ENCODE assay signal across 9 mouse cellular contexts in genomic region chr15:92526731-92527130, GRCm38 (mm10).
DNase-seq lines count a peak whose midpoint lies in the region; ATAC-seq and TF ChIP-seq lines count a peak whose summit lies in the region.
"Had no signal": no experiment of that assay in that cellular context is flagged by ENCODE, and none has a peak within 500 bp of the region (broad histone marks: within the 10 kb centered on the region; RNA-seq: fewer than 3 reads in every experiment).

No protein-coding gene starts in this region.

- H3K4me2 ChIP-seq in intestine, postnatal 0 days (replicated peaks; ENCODE audit: low read depth), result no peak overlapping the region
- H3K4me2 ChIP-seq in intestine, embryonic 16.5 days (ENCODE audit: low read depth, low read length), result no peak overlapping the region
- H3K4me2 ChIP-seq: heart, embryonic 13.5 days; liver, embryonic 13.5 days had no signal

- no peaks in the 10 kb centered on the region for H3K4me1 ChIP-seq in intestine, postnatal 0 days (replicated peaks; ENCODE audit: control insufficient read depth, insufficient read depth, low read length)
- no peaks in the 10 kb centered on the region for H3K4me1 ChIP-seq in intestine, embryonic 16.5 days (ENCODE audit: control insufficient read depth, insufficient read depth, low read length)
- H3K4me1 ChIP-seq: heart, embryonic 13.5 days; liver, embryonic 13.5 days had no signal

- DNase-seq in 3134 (ENCODE audit: extremely low read depth, insufficient read length, low spot score) (peak; percentile 9), 416B (ENCODE audit: low read depth) (peak; percentile 14)
- DNase-seq in induced T-regulatory cell, adult 2 months (ENCODE audit: low read depth), result peak; percentile 20
- DNase-seq in urinary bladder, postnatal 25 days (ENCODE audit: low spot score), result no peak
- DNase-seq in layer of hippocampus, adult 8-10 months (ENCODE audit: low spot score in 2 of 2), result no peak
- DNase-seq: liver, embryonic 13.5 days had no signal

- H3K36me3 ChIP-seq in intestine, postnatal 0 days (ENCODE audit: control insufficient read depth, insufficient read depth), result no peaks in the 10 kb centered on the region
- H3K36me3 ChIP-seq in intestine, embryonic 16.5 days (ENCODE audit: control insufficient read depth, insufficient read depth, low read length), result no peaks in the 10 kb centered on the region
- H3K36me3 ChIP-seq: heart, embryonic 13.5 days; liver, embryonic 13.5 days had no signal

- TF ChIP-seq CTCF in intestine, postnatal 0 days (IDR thresholded peaks at IDR 0.05; ENCODE audit: low read depth), result peak; percentile 64

- no peak overlapping the region for H3K4me3 ChIP-seq in intestine, postnatal 0 days (ENCODE audit: low read depth, low read length)
- no peak overlapping the region for H3K4me3 ChIP-seq in intestine, embryonic 16.5 days (ENCODE audit: low read length)
- H3K4me3 ChIP-seq: heart, embryonic 13.5 days; liver, embryonic 13.5 days had no signal

- ATAC-seq in intestine, postnatal 0 days, result no peak
- no peak for ATAC-seq in intestine, embryonic 16.5 days

- WGBS in intestine, postnatal 0 days, result 79% methylated on average over 4 of the region's 4 CpGs
- WGBS in intestine, embryonic 16.5 days, result 75% methylated on average over 4 of the region's 4 CpGs

- no peak overlapping the region for H3K9ac ChIP-seq in intestine, postnatal 0 days (ENCODE audit: low read depth, low read length)
- H3K9ac ChIP-seq in intestine, embryonic 16.5 days (ENCODE audit: low read depth, low read length), result no peak overlapping the region
- H3K9ac ChIP-seq: heart, embryonic 13.5 days; liver, embryonic 13.5 days had no signal

- no peak overlapping the region for H3K27ac ChIP-seq in intestine, postnatal 0 days (ENCODE audit: low read depth, low read length)
- H3K27ac ChIP-seq in intestine, embryonic 16.5 days (ENCODE audit: low read length), result no peak overlapping the region
- H3K27ac ChIP-seq: heart, embryonic 13.5 days; liver, embryonic 13.5 days had no signal

- no peaks in the 10 kb centered on the region for H3K27me3 ChIP-seq in intestine, postnatal 0 days (replicated peaks; ENCODE audit: control insufficient read depth, insufficient read depth, low read length)
- no peaks in the 10 kb centered on the region for H3K27me3 ChIP-seq in intestine, embryonic 16.5 days (replicated peaks; ENCODE audit: control insufficient read depth, insufficient read depth, low read length)
- H3K27me3 ChIP-seq: heart, embryonic 13.5 days; liver, embryonic 13.5 days had no signal

- no peaks in the 10 kb centered on the region for H3K9me3 ChIP-seq in intestine, postnatal 0 days (ENCODE audit: control insufficient read depth)
- H3K9me3 ChIP-seq in intestine, embryonic 16.5 days (ENCODE audit: control insufficient read depth, low read length), result peaks cover 5% of the 10 kb centered on the region; the same call in 1 of the 2 replicates
- H3K9me3 ChIP-seq: heart, embryonic 13.5 days; liver, embryonic 13.5 days had no signal

Comparison
In these comparisons a context has a peak if more than half of its experiments do, and no peak if none do; other contexts are left out.
1. DNase-seq: peak in 3134 (single experiment), 416B (single experiment) and induced T-regulatory cell, adult 2 months (single experiment); none in urinary bladder, postnatal 25 days (single experiment) and layer of hippocampus, adult 8-10 months (0 of 2).